Mouse (Mus musculus) G1E (cell line): ENCODE results near the gene Slc32a1.

Experiments used
- CTCF ChIP-seq: IDR thresholded peaks from 2 replicates; pipeline ENCODE4 v1.5.1; 2012; ENCODE audit warnings: low read depth, low read length, inconsistent platforms, mixed read lengths
- GATA1 ChIP-seq: IDR thresholded peaks from 2 replicates; pipeline ENCODE4 v1.6.1; 2012; ENCODE audit warnings: borderline replicate concordance, low read length, inconsistent platforms, mixed read lengths
- TAL1 ChIP-seq: conservative IDR thresholded peaks from 2 replicates; pipeline ENCODE4 v1.6.1; 2012; ENCODE audit warnings: low read depth, low read length, inconsistent platforms, mixed read lengths

DNA sequence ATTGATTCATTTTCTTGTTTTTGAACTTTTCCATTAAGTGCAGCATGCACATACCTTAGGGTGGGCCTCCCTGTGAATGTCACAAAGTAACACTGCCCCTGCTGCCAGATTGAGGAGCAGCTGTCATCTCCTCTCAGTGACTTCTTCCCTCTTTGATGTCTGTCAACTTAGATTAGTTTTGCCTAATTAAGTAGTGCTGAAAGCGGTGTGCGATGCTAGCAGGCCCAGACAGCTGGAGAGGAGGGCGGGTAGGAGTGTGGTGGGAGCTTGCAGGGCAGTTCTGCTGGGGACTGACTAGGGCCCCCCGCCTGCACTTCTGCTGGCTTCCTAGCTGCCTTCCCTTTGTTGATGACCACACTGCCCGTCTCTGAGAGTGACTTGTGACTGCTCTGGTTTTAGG is 21.3 kb downstream of the Slc32a1 start:
- no peak for TF ChIP-seq CTCF
- no peak for TF ChIP-seq GATA1
- no peak for TF ChIP-seq TAL1
